Mouse (Mus musculus): ENCODE measurements at regions not wholly inside any gene's neighbourhood (a gene's known extent, or its start where the extent isn't known, plus 50 kb on each side); places are given as distances from the start of the nearest gene placed in this dataset.

GRCm38 (mm10) chr13:99593243-99593635 is 76.9 kb upstream of the Map1b start:
- no peak for DNase-seq (ENCODE audit: low spot score in 2 of 2)

- no peak for DNase-seq (ENCODE audit: low spot score in 2 of 2)
These were observed 76.4 kb upstream of the Map1b start for GRCm38 (mm10) chr13:99592596-99593242.

DNA sequence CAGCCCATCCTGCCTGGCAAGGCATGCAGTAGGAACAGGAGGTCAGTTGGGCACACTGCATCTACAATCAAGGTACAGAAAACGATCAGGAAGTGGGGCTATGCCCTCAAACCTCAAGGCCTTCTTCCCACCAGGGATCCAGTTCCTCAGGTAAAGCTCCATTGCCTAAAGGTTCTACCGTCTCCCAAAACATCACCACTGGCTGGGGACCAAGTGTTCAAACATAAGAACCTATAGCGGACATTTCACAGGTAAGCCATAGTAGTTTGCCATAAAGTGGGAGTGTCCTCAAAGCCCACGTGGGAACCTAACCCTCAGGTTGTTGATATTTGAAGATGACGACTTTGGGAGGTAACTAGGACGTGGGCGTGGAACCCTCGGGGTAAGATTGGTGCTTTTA is 72.3 kb upstream of the Map1b start:
- no peak for DNase-seq (ENCODE audit: low spot score in 2 of 2)

DNA sequence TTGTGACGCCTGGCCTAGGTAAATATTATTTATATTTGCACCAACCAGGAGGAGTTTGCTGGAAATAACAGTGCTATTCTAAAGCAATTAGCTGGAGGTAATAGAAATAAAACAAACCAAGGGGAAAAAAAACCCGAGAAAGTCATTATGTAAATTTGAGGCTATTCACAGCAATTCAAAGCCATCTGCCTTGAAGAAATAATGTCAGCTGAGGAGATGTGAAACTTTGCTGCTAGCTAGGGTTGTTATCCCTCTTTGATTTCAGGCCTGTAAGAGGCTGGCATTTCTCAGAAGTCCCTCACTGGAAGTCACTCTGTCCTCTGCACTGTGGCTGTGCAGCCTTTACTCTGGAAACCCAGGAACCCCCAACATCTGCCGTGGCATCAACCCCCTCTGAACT is 67.5 kb upstream of the Map1b start:
- no peak for DNase-seq (ENCODE audit: low spot score in 2 of 2)

DNA sequence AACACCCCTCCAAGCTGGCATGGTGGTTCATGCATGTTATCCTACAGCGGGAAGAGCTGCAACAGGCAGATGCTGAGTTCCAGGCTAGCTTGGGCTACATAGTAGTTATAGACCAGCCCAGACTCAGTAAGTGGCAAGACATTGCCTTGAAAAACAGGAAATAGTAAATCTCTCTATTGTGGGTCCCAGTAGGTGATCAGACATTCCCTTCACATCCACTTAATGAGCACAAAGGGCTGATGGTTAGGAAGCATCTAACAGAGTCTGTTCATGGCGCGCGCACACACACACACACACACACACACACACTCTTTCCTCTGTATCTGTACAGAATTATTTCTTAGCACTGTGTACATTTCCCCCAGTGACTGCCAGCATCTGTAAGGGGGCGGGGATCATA is 64.0 kb upstream of the Map1b start:
- DNase-seq (ENCODE audit: low spot score in 2 of 2), result no peak

DNA sequence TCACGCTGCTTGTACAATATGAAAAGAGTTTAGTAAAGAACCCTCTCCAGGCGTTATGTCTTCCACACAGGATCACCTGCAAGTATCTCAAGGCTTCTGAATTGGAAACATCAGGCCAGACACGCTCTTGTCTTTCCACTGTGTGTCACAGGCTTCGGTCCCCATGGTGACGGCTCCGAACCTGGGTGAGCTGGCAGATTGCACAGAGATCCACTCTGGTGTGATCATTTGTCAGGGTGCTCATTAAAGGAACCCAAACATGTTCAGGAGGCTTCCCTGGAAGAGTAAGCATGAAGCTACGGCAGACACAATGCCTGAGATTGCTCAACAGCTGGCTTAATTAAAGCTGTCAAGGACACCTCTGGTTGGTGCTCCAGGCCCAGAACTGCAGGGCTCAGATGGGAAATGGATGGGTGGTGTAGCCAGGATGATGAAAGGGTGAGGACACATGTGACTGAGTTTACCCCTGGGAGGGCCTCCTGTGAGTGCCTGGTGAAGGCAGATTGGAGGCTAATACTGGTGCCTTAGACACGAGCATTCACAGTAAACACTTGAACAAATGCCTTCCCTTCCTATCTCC is 63.3 kb upstream of the Map1b start:
- DNase-seq (ENCODE audit: low spot score in 2 of 2), result no peak

DNA sequence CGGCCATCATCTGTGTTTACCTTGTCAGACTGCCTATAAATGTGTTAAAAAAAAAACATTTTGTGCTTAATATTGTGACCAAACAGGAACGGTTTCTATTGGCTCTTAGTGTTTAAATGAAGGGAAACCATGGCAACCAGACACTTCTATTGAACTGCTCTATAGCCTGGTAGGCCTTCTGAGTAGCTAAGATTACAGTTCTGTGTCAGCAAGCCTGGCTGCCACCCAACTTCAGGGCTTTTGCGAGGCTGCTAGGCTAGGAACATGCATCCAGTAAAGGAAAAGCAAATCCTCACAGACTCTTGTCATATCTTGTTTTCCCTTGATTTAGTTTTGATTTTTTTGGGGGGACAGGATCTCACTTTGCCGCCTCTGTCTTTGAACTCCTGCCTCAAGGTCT is 61.3 kb upstream of the Map1b start:
- no peak for DNase-seq (ENCODE audit: low spot score in 2 of 2)

- DNase-seq (ENCODE audit: low spot score in 2 of 2), result no peak
These were observed 56.7 kb upstream of the Map1b start for GRCm38 (mm10) chr13:99573021-99573420.

DNA sequence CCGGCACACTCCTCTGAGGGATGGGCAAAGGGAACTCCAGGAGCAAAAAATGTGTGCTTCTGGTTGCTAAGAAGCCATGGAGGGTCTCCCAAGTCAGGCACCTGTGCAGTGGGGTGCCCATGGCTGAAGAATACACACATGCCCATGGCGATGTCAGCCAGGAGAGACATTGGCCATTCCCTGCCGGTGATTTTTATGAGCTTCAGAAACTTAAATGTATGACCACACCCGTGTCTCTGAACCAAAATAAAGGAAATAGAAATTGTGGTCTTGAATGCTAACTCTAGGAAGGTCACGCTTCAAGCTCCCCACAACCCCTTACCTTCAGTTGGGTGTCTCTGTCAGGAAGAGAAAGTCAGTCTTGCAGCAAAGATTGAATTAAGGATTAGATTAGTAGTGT is 56.0 kb upstream of the Map1b start:
- no peak for DNase-seq (ENCODE audit: low spot score in 2 of 2)

All from gastrocnemius, postnatal 4 days (tissue).